Mouse (Mus musculus) neural tube, postnatal 0 days (tissue): ENCODE results near the gene Pou6f1. TPM values are rescaled to one million over a fixed set of nuclear protein-coding genes. Genes with fewer than 3 reads are reported as not detected.

Experiments used
- microRNA-seq: library from miRNA; unstranded; fragments of <30 nt; microRNA quantifications from one replicate; pipeline ENCODE4, GENCODE M21; 2016
- polyA plus RNA-seq: library from polyadenylated mRNA; unstranded; fragments of >200 nt; fragmentation: Nextera tagmentation; extraction: Ambion mirVana; gene quantifications from 2 replicates; pipeline ENCODE4 v1.2.1, GENCODE M21; 2015

Gene Pou6f1
- polyA plus RNA-seq = 32.2 and 33.4 TPM in 2 replicates

GRCm38 (mm10) chr15:100599276-100600046 lies at the start of gene Pou6f1:
Gene Pou6f1, minus strand, starts transcription at chr15:100599984.

DNA sequence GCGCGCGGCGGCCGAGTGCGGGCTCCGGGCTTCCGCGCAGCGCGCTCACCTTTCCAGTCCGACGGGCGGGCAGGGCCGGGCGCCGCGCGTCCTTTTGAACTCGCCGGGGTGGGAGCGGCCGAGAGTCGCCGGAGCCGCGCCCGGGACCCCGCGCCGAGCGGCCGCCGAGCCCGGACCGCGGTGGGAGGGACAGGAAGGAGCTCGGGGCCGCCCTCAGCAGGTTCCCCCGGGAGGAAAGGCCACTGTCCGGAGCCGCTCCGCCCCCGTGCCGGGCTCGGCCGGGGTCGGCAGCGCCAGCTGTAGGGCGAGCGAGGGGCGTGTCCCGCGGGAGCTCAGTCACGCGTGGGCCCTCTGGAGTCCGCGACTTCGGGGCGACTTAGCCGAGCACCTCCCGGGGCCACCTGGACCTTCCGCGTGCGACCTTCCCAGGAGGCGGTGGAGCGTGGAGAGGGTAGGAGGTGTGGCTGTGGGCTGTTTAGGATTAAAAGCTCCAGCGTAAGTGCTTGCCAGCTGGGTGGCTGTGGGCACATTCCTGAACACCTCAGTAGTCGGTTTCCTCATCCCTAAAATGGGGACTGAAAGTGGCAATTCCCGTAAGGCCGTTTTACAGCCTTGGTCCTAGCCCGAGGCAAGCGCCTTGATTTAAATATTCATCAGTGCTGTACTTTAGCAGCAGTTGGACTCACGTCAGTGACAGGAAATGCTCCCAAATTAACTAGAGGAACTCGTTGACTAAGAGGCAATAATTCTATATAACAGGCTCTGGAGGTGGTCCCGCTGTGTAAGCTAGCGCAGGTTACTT lies 37.1 kb upstream of the Pou6f1 start, which contains the start of gene Smagp:
Smagp (minus strand) TSS at position 241 of the 802 bp plus-strand sequence.

GRCm38 (mm10) chr15:100614996-100615824 lies 15.4 kb upstream of the Pou6f1 start, which contains the start of gene Dazap2:
Gene Dazap2, plus strand, starts transcription at chr15:100615349.

GRCm38 (mm10) chr15:100551326-100552307 lies 48.2 kb downstream of the Pou6f1 start, which contains the start of gene Tfcp2:
Gene Tfcp2, minus strand, starts transcription at chr15:100552008.

Small RNAs within 50 kb of the gene (microRNA-seq; reads per million reads assigned to microRNA genes)
- gene Mir6961 = not detected

Other genes starting within 250 kb of the Pou6f1 start
- 0.15 and 0.18 TPM in 2 replicates for gene Methig1, start 246.8 kb downstream of the Pou6f1 start, polyA plus RNA-seq
- gene Mettl7a2, start 246.8 kb downstream of the Pou6f1 start, polyA plus RNA-seq = not detected in 2 replicates
- gene Higd1c, start 235.4 kb downstream of the Pou6f1 start, polyA plus RNA-seq = 0.52 TPM in 1 of 2 replicates, not detected in the other
- 0.18 and 0.22 TPM in 2 replicates for gene Gm5475, start 177.8 kb downstream of the Pou6f1 start, polyA plus RNA-seq
- 17.0 and 17.7 TPM in 2 replicates for gene Slc11a2, start 174.9 kb downstream of the Pou6f1 start, polyA plus RNA-seq
- 49.2 and 51.9 TPM in 2 replicates for gene Letmd1, start 131.0 kb downstream of the Pou6f1 start, polyA plus RNA-seq
- gene Csrnp2, start 104.5 kb downstream of the Pou6f1 start, polyA plus RNA-seq = 27.6 and 28.0 TPM in 2 replicates
- 27.6 and 30.8 TPM in 2 replicates for gene Tfcp2, start 48.0 kb downstream of the Pou6f1 start, polyA plus RNA-seq
- gene Dazap2, start 15.4 kb upstream of the Pou6f1 start, polyA plus RNA-seq = 149 and 155 TPM in 2 replicates
- 4.0 and 5.0 TPM in 2 replicates for gene Smagp, start 37.0 kb upstream of the Pou6f1 start, polyA plus RNA-seq
- gene Bin2, start 69.6 kb upstream of the Pou6f1 start, polyA plus RNA-seq = 2.3 and 2.4 TPM in 2 replicates
- 3.2 and 3.4 TPM in 2 replicates for gene Cela1, start 87.9 kb upstream of the Pou6f1 start, polyA plus RNA-seq
- gene Galnt6, start 129.4 kb upstream of the Pou6f1 start, polyA plus RNA-seq = 0.89 and 1.4 TPM in 2 replicates
- 26.7 and 28.3 TPM in 2 replicates for gene Slc4a8, start 161.8 kb upstream of the Pou6f1 start, polyA plus RNA-seq